ENCODE assay signal across 9 mouse cellular contexts in the genomic region with DNA sequence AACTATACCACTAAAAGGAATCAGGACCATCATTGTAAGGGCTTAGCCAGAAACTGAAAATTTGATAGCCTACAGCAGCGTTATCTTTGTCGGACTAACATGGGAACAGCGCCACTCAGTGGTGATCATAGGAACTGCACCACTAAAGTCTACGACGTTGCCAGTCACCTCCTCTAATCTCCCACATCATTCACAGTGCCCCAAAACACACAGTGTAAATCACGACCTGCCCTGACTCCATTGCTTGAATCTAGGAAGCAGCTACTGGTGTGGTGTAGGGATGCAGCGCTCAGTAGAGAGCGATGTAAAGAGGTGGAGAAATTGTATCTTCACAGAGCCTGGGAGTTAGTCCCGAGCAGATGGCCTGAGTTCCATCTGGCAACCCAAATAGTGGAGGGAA. TPM values are rescaled to one million over a fixed set of nuclear protein-coding genes. Genes with fewer than 3 reads are reported as not detected.
DNase-seq lines count a peak whose midpoint lies in the region; ATAC-seq and TF ChIP-seq lines count a peak whose summit lies in the region.
"Had no signal": no experiment of that assay in that cellular context is flagged by ENCODE, and none has a peak within 500 bp of the region (broad histone marks: within the 10 kb centered on the region; RNA-seq: fewer than 3 reads in every experiment).

No protein-coding gene starts in this region.

- peak; percentile 93 for TF ChIP-seq RAD21 in MEL (IDR thresholded peaks at IDR 0.05; ENCODE audit: low read depth, low read length)

- TF ChIP-seq EP300 in MEL (IDR thresholded peaks at IDR 0.05; ENCODE audit: low read depth in 1 of 2, low read length in 2 of 2): no peak

- no peaks in the 10 kb centered on the region for H3K9me3 ChIP-seq in MEL (replicated peaks; ENCODE audit: insufficient read depth, low read length)
- H3K9me3 ChIP-seq in forebrain, postnatal 0 days (ENCODE audit: low read length): no peaks in the 10 kb centered on the region
- no peaks in the 10 kb centered on the region for H3K9me3 ChIP-seq in hindbrain, postnatal 0 days (ENCODE audit: low read length)

- H3K27me3 ChIP-seq in MEL (ENCODE audit: control insufficient read depth in 1 of 2, insufficient read depth in 2 of 2, low read length in 2 of 2): no peaks in the 10 kb centered on the region
- H3K27me3 ChIP-seq in forebrain, postnatal 0 days (ENCODE audit: insufficient read depth, low read length): no peaks in the 10 kb centered on the region
- H3K27me3 ChIP-seq in hindbrain, postnatal 0 days (ENCODE audit: insufficient read depth, low read length): no peaks in the 10 kb centered on the region

- H3K4me1 ChIP-seq in MEL (ENCODE audit: control insufficient read depth in 1 of 2, insufficient read depth in 2 of 2, low read length in 2 of 2): peaks cover 0 to 13% of the 10 kb centered on the region in 2 experiments; a peak in 2 of 4 replicates
- H3K4me1 ChIP-seq in forebrain, postnatal 0 days (ENCODE audit: insufficient read depth): no peaks in the 10 kb centered on the region
- H3K4me1 ChIP-seq in hindbrain, postnatal 0 days (ENCODE audit: insufficient read depth, low read length): no peaks in the 10 kb centered on the region

- ATAC-seq in forebrain, postnatal 0 days: peak; percentile 74
- peak; percentile 62 for ATAC-seq in hindbrain, postnatal 0 days
- ATAC-seq in megakaryocyte, adult 5-6 weeks (ENCODE audit: poor library complexity, severe bottlenecking): peak; percentile 88

- H3K27ac ChIP-seq in MEL (ENCODE audit: control insufficient read depth, low read depth, low read length): no peak overlapping the region
- no peak overlapping the region for H3K27ac ChIP-seq in forebrain, postnatal 0 days (ENCODE audit: low read depth, low read length)
- no peak overlapping the region for H3K27ac ChIP-seq in hindbrain, postnatal 0 days

- TF ChIP-seq CTCF in MEL (IDR thresholded peaks at IDR 0.05 in 2 of 3, conservative IDR thresholded peaks at IDR 0.05 in 1 of 3; ENCODE audit: control insufficient read depth in 1 of 3, insufficient read depth in 1 of 3, low read depth in 2 of 3, low read length in 3 of 3, poor library complexity in 1 of 3, severe bottlenecking in 1 of 3): peak; percentile 75 to 96 (median 96)
- peak; percentile 99 for TF ChIP-seq CTCF in forebrain, postnatal 0 days (IDR thresholded peaks at IDR 0.05; ENCODE audit: low read depth)
- peak; percentile 97 for TF ChIP-seq CTCF in hindbrain, postnatal 0 days (IDR thresholded peaks at IDR 0.05; ENCODE audit: low read depth)

- 10% methylated on average over 9 of the region's 9 CpGs for WGBS in forebrain, postnatal 0 days
- 11% methylated on average over 9 of the region's 9 CpGs for whole genome bisulfite sequencing in hindbrain, postnatal 0 days

- no peak overlapping the region for H3K4me3 ChIP-seq in MEL (ENCODE audit: control insufficient read depth in 1 of 2, insufficient read depth in 1 of 2, low read depth in 2 of 2, low read length in 2 of 2)
- H3K4me3 ChIP-seq in forebrain, postnatal 0 days (ENCODE audit: low read depth, low read length): no peak overlapping the region
- H3K4me3 ChIP-seq in hindbrain, postnatal 0 days (ENCODE audit: low read length): no peak overlapping the region

- H3K9ac ChIP-seq in MEL (ENCODE audit: control insufficient read depth, low read depth, low read length, poor library complexity, severe bottlenecking): no peak overlapping the region
- H3K9ac ChIP-seq in forebrain, postnatal 0 days: no peak overlapping the region
- H3K9ac ChIP-seq in hindbrain, postnatal 0 days (replicated peaks; ENCODE audit: low read length): no peak overlapping the region

- peak; percentile 80 for DNase-seq in MEL (ENCODE audit: low read depth, low spot score)
- peak; percentile 65 for DNase-seq in cerebellum, adult 11-12 months
- peak; percentile 92 for DNase-seq in forebrain, postnatal 0 days
- DNase-seq in hindbrain, postnatal 0 days (ENCODE audit: low spot score): peak; percentile 92
- peak; percentile 69 for DNase-seq in left cerebral cortex, adult 11 months (ENCODE audit: low spot score)
- DNase-seq in right cerebral cortex, postnatal 10 days (ENCODE audit: low spot score in 2 of 2): peak; percentile 84 to 90
- DNase-seq in urinary bladder, postnatal 10 days (ENCODE audit: low spot score): peak; percentile 53

- H3K36me3 ChIP-seq in MEL (ENCODE audit: control insufficient read depth in 1 of 2, insufficient read depth in 2 of 2, low read length in 2 of 2): peaks cover 0 to 3% of the 10 kb centered on the region in 2 experiments; a peak in 1 of 4 replicates
- no peaks in the 10 kb centered on the region for H3K36me3 ChIP-seq in forebrain, postnatal 0 days (ENCODE audit: insufficient read depth)
- H3K36me3 ChIP-seq in hindbrain, postnatal 0 days (ENCODE audit: insufficient read depth, low read length): no peaks in the 10 kb centered on the region

- no peak overlapping the region; the same call in 1 of the 2 replicates for H3K4me2 ChIP-seq in forebrain, postnatal 0 days (ENCODE audit: low read depth)
- H3K4me2 ChIP-seq in hindbrain, postnatal 0 days (ENCODE audit: low read depth, low read length): peak overlapping the region; percentile 34; the same call in 1 of the 2 replicates

- H3K79me2 ChIP-seq in MEL (ENCODE audit: control insufficient read depth, insufficient read depth, low read length, poor library complexity): no peaks in the 10 kb centered on the region

- TF ChIP-seq POLR2A in MEL (IDR thresholded peaks at IDR 0.05; ENCODE audit: control insufficient read depth in 1 of 2, insufficient read depth in 1 of 2, low read depth in 1 of 2, low read length in 2 of 2, poor library complexity in 1 of 2): no peak

TF ChIP-seq in MEL, 35 proteins besides CTCF, POLR2A, EP300 and RAD21:
- TF ChIP-seq MAX (IDR thresholded peaks at IDR 0.05; ENCODE audit: low read length) (no peak), MXI1 (IDR thresholded peaks at IDR 0.05; ENCODE audit: low read depth, low read length) (no peak), SMC3 (IDR thresholded peaks at IDR 0.05; ENCODE audit: low read depth, low read length) (peak; percentile 93), ZC3H11A (IDR thresholded peaks at IDR 0.05; ENCODE audit: low read depth, low read length) (peak; percentile 84), GATA1 (IDR thresholded peaks at IDR 0.05; ENCODE audit: low read depth, low read length) (peak; percentile 73), MYC (IDR thresholded peaks at IDR 0.05; ENCODE audit: low read depth, low read length) (no peak), UBTF (IDR thresholded peaks at IDR 0.05; ENCODE audit: borderline replicate concordance, insufficient read depth, low read depth, low read length) (no peak)
TF ChIP-seq in MEL: peak in this region for 3.

RNA-seq across cellular contexts. Expression of gene Tmem192, which starts 5.5 kb away (rescaled TPM):
- 6.3 and 7.0 TPM in 2 replicates for total RNA-seq in MEL (2012; rRNA removed)
- polyA plus RNA-seq in MEL (2012; ENCODE audit: insufficient read depth in 1 of 2, insufficient read length in 2 of 2, low read depth in 1 of 2, low replicate concordance in 2 of 2, missing spikeins in 1 of 2): 10 to 100 TPM in 1 of 2 experiments, not detected in 1; 24.9 TPM
- 10.8 and 14.5 TPM in 2 replicates for total RNA-seq in forebrain, postnatal 0 days (2014; rRNA removed)
- polyA plus RNA-seq in forebrain, postnatal 0 days (2015; fragmentation: Nextera tagmentation; extraction: Ambion mirVana): 35.9 and 38.0 TPM in 2 replicates
- 21.1 and 22.8 TPM in 2 replicates for total RNA-seq in hindbrain, postnatal 0 days (2014; rRNA removed)
- polyA plus RNA-seq in hindbrain, postnatal 0 days (2015; fragmentation: Nextera tagmentation; extraction: Ambion mirVana): 45.4 and 47.0 TPM in 2 replicates
- total RNA-seq in megakaryocyte, adult 5-6 weeks (2015): 39.3 and 41.4 TPM in 2 replicates
- total RNA-seq in megakaryocyte, adult 5-6 weeks (2017): 18.1 and 22.8 TPM in 2 replicates

RNA-seq across cellular contexts. Expression of gene Trim75, which starts 46.1 kb away (rescaled TPM):
- total RNA-seq in MEL (2012; rRNA removed): not detected in 2 replicates
- polyA plus RNA-seq in MEL (2012; ENCODE audit: insufficient read depth in 1 of 2, insufficient read length in 2 of 2, low read depth in 1 of 2, low replicate concordance in 2 of 2, missing spikeins in 1 of 2): not detected
- total RNA-seq in forebrain, postnatal 0 days (2014; rRNA removed): not detected in 2 replicates
- 0.06 and 0.17 TPM in 2 replicates for polyA plus RNA-seq in forebrain, postnatal 0 days (2015; fragmentation: Nextera tagmentation; extraction: Ambion mirVana)
- total RNA-seq in hindbrain, postnatal 0 days (2014; rRNA removed): not detected in 2 replicates
- 0.05 TPM in 1 of 2 replicates, not detected in the other for polyA plus RNA-seq in hindbrain, postnatal 0 days (2015; fragmentation: Nextera tagmentation; extraction: Ambion mirVana)
- not detected in 2 replicates for total RNA-seq in megakaryocyte, adult 5-6 weeks (2015)
- total RNA-seq in megakaryocyte, adult 5-6 weeks (2017): not detected in 2 replicates
- polyA plus RNA-seq: liver, embryonic 16.5 days had no signal
